Mouse (Mus musculus) ES-Bruce4 (cell line): Measurements from ENCODE around the gene Maff. TPM values are rescaled to one million over a fixed set of nuclear protein-coding genes. Genes with fewer than 3 reads are reported as not detected.

Source experiments
- H3K27ac ChIP-seq: 2 replicates; pipeline ENCODE4 v1.5.1; 2012; ENCODE audit warnings: low read length, inconsistent platforms; ENCODE audit not compliant: insufficient read depth
- H3K27me3 ChIP-seq: 2 replicates; pipeline ENCODE4 v1.6.1; 2012; ENCODE audit warnings: mild to moderate bottlenecking, low read length, inconsistent platforms; ENCODE audit not compliant: control insufficient read depth, poor library complexity, insufficient read depth, severe bottlenecking
- H3K36me3 ChIP-seq: 2 replicates; pipeline ENCODE4 v1.6.1; 2012; ENCODE audit warnings: inconsistent platforms, mild to moderate bottlenecking, low read length, moderate library complexity; ENCODE audit not compliant: control insufficient read depth, poor library complexity, insufficient read depth, severe bottlenecking
- H3K4me1 ChIP-seq: one replicate; pipeline ENCODE4 v1.8.1; 2011; ENCODE audit warnings: low read length; ENCODE audit not compliant: control insufficient read depth, insufficient read depth
- H3K4me3 ChIP-seq: 2 replicates; pipeline ENCODE4 v1.5.1; 2011; ENCODE audit warnings: low read depth, mild to moderate bottlenecking, low read length
- H3K9ac ChIP-seq: 2 replicates; pipeline ENCODE4 v1.6.1; 2012; ENCODE audit warnings: low read depth, mild to moderate bottlenecking, inconsistent platforms; ENCODE audit not compliant: poor library complexity, severe bottlenecking
- H3K9me3 ChIP-seq: replicated peaks from 2 replicates; pipeline ENCODE4 v1.6.1; 2012; ENCODE audit warnings: mild to moderate bottlenecking, low read length, inconsistent platforms; ENCODE audit not compliant: control insufficient read depth, poor library complexity, insufficient read depth, severe bottlenecking
- CTCF ChIP-seq: IDR thresholded peaks from one replicate; pipeline ENCODE4 v1.8.1; 2011; ENCODE audit warnings: low read depth, low read length
- EP300 ChIP-seq: IDR thresholded peaks from 2 replicates; pipeline ENCODE4 v1.6.1; 2011; ENCODE audit warnings: low read depth, low read length; ENCODE audit not compliant: insufficient read depth
- POLR2A ChIP-seq: IDR thresholded peaks from one replicate; pipeline ENCODE4 v1.8.1; 2011; ENCODE audit warnings: low read length; ENCODE audit not compliant: insufficient read depth
- polyA plus RNA-seq: library from polyadenylated mRNA; stranded (reverse); fragments of >200 nt; gene quantifications from 2 replicates; pipeline ENCODE4 v1.2.4, GENCODE M21; 2011; ENCODE audit warnings: low read depth; ENCODE audit not compliant: missing spikeins, insufficient read depth, insufficient read length

The Maff gene
- polyA plus RNA-seq, 1 experiment = 12.3 TPM

DNA sequence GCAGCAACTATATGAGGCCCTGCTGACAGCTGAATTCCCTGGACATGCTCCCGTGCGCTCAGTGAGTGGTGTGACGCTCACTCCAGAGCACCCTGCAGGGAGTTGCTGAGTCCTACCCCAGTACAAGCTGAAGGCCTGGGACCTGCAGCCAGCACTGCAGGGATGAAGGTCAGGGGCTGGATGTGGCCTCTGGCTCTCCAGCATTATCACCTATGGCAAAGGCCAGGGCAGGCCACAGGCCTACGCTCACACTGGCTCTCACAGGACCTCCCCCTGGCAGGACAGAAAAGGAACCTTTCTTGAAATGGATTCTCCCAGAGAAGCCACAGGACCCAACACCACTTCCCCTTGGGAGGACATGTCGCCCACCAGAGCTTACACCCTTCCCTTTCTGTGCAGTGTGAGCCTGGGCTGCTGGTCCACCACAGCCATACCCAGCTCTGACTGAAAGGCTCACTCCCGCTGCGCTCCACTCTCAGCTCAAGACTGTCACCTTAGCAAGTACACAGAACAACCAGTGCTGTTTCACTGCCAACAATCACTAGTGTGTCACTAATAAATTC lies 23.9 kb downstream of the Maff start:
- Histone ChIP-seq H3K4me3 (no peak overlapping the region), H3K27me3 (no peaks in the 10 kb centered on the region), H3K4me1 (no peaks in the 10 kb centered on the region), H3K36me3 (peaks cover 9% of the 10 kb centered on the region; the same call in 1 of the 2 replicates), H3K9me3 (no peaks in the 10 kb centered on the region), H3K9ac (no peak overlapping the region), H3K27ac (no peak overlapping the region)
- TF ChIP-seq POLR2A = no peak
- TF ChIP-seq CTCF = no peak
- no peak for TF ChIP-seq EP300

DNA sequence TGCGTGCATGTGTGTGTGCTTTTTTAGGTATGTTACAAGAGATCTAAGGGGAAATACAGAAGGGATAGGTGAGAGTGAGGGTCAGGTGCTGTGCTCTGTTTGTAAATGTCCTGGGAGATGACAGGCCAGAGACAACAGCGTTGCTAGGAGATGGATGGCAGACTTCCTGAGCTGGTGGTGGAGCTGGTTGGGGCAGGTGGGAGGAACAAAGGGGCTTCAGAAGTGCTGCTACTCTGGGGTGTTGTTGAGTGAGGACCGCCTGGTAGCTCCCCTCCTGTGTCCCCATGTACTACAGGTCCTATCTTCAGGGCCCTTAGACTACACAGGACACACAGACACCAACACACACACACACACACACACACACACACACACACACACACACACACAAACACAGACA lies 28.3 kb downstream of the Maff start:
- no peaks in the 10 kb centered on the region for H3K27me3 ChIP-seq
- no peaks in the 10 kb centered on the region for H3K9me3 ChIP-seq
- peaks cover 7% of the 10 kb centered on the region for H3K36me3 ChIP-seq
- H3K9ac ChIP-seq = no peak overlapping the region
- H3K27ac ChIP-seq = no peak overlapping the region
- H3K4me1 ChIP-seq = no peaks in the 10 kb centered on the region
- no peak for TF ChIP-seq POLR2A
- TF ChIP-seq EP300 = peak; percentile 74; the same call in 1 of the 2 replicates
- H3K4me3 ChIP-seq = no peak overlapping the region

DNA sequence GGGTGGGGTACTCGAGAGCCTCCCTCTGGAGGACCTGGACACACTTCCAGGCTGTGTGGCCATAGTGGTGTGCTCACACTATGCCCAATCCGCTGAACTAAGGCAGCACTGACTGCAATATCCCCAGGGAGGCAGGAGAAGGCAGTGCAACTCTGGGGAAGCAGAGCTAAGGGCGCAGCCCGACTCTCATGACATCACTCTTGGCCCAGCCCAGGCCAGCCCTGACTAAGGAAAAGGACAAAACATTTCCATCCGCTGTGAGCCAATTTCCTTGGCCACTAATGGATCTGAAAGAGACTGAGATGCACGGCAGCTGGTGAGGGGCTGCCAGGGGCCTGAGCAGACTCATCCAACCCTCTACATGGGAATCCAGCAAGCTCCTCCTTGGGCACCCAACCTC lies 31.3 kb downstream of the Maff start:
- no peaks in the 10 kb centered on the region for H3K9me3 ChIP-seq
- TF ChIP-seq EP300 = no peak
- TF ChIP-seq CTCF = no peak
- TF ChIP-seq POLR2A = no peak
- no peaks in the 10 kb centered on the region for H3K27me3 ChIP-seq
- H3K36me3 ChIP-seq = peaks cover 7% of the 10 kb centered on the region
- H3K4me1 ChIP-seq = no peaks in the 10 kb centered on the region
- H3K9ac ChIP-seq = no peak overlapping the region
- H3K4me3 ChIP-seq = no peak overlapping the region
- no peak overlapping the region for H3K27ac ChIP-seq

DNA sequence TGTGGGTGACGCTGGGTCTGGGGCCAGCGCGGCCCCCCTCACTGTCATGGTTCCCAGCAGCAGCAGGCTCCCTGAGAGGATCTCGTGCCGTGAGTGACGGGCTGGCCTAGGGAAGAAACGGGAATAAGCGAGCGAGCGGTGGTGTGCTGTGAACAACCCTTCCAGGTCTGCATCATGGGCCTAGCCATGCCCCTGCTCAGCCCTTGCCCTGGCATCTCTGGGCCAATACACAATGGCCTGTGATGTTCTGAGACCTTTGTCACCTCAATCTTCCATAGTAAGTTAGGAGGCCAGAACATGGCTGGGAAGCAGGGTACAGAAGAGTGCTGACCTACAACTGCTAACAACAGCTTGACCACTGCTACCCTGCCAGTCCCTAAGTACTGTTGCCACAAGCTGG lies 32.2 kb downstream of the Maff start:
- Histone ChIP-seq H3K36me3 (peaks cover 7% of the 10 kb centered on the region), H3K4me3 (no peak overlapping the region), H3K9me3 (no peaks in the 10 kb centered on the region), H3K27me3 (no peaks in the 10 kb centered on the region), H3K27ac (no peak overlapping the region), H3K4me1 (no peaks in the 10 kb centered on the region), H3K9ac (no peak overlapping the region)
- TF ChIP-seq EP300 (no peak), POLR2A (no peak), CTCF (no peak)

DNA sequence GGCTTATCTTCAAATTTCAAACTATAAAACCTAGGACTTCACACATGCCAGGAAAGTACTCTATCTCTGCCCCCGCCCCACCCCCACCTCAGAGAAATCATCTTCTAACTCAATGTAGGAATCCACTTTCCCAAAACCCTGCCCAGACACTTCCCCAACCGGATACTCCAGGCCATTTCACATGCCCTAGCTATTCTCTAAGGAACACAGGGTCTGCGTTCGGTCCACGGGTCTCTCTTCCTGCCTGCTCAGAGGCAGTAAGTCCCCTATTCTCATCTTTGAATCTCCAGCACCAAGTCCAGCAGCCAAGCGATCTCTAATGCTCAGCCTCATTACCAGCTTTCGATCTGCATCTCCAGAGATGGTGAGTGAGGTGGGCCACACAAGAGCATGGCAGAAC lies 33.2 kb downstream of the Maff start:
- no peaks in the 10 kb centered on the region for H3K4me1 ChIP-seq
- H3K4me3 ChIP-seq = no peak overlapping the region
- H3K27me3 ChIP-seq = no peaks in the 10 kb centered on the region
- H3K36me3 ChIP-seq = peaks cover 7% of the 10 kb centered on the region
- H3K27ac ChIP-seq = no peak overlapping the region
- no peak for TF ChIP-seq POLR2A
- no peak for TF ChIP-seq EP300
- no peak overlapping the region for H3K9ac ChIP-seq
- H3K9me3 ChIP-seq = no peaks in the 10 kb centered on the region

DNA sequence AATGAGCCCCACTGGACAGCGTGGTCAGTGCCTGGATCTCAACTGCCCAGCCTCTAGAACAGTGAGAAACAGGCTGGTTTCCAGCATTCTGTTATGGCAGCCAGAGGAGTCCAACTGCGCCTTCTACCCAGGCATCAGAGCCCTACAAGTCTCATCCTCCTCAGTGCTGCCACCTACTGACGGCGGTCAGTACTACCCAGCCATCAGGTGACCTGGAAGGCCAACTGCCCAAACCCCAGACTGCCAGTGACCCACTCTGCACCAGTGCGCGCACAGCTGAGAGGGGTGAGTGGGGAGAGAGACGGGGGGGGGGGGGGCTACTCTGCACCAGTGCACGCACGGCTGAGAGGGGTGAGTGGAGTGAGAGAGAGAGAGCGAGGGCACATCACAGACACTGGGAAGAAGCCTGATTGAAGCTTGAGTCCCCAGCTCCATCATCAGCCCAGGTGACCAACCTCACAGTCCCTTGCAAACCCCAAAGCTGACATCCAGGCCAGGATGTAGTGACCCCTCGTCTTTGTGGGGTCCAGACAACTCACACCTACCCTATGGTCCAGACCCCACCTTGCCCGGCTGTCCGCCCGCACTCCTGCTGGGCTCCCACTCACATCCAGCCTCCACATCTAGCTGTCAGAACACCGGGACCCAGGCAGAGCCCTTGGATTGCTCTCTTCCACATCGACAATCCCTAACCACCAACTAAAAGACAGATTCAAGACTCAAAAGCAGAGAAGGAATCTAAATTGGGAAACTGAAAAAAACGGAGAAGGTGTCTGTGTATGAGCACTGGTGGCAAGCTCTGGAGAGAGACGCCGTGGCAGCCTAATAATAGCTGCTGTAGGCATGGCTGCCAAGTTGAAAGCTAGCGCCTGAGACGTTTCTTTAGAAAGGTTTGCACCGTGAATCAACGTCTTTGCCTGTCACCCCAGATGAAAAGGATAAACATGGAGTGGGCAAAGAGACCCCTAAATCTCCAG lies 34.3 kb downstream of the Maff start:
- TF ChIP-seq POLR2A = no peak
- TF ChIP-seq CTCF = peak; percentile 89
- Histone ChIP-seq H3K27ac (no peak overlapping the region), H3K36me3 (peaks cover 7% of the 10 kb centered on the region), H3K27me3 (no peaks in the 10 kb centered on the region), H3K9me3 (no peaks in the 10 kb centered on the region), H3K9ac (no peak overlapping the region), H3K4me3 (no peak overlapping the region), H3K4me1 (no peaks in the 10 kb centered on the region)
